Mouse (Mus musculus): ENCODE measurements at regions not wholly inside any gene's neighbourhood (a gene's known extent, or its start where the extent isn't known, plus 50 kb on each side); places are given as distances from the start of the nearest gene placed in this dataset.
A peak's percentile ranks its signal among the peaks of the same experiment; 100 is the strongest.

DNA sequence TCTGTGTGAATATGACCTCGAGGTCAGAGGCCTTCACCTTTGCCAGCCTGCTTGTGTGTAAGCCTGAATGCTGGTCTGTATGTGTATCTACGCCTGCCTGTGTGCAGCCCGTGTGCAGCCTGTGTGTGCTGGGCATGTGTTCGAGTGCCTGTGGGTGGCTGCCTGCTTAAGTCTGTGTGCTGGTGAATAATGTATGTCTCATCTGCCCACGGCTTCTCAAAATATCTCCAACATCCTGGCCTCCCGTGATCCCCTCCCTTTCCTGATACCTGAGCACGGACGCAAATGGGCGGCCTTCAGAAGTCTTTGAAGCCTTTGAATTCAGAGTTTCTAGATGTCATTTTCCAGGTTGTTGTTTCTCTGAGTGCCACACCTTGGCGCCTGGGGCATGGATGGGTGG, 170.1 kb upstream of the Zfp64 start:
- Histone ChIP-seq H3K79me2 (ENCODE audit: control insufficient read depth, insufficient read depth, low read length, poor library complexity) (no peaks in the 10 kb centered on the region), H3K27ac (ENCODE audit: control insufficient read depth, low read depth, low read length) (no peak overlapping the region), H3K27me3 (ENCODE audit: control insufficient read depth in 1 of 2, insufficient read depth in 2 of 2, low read length in 2 of 2) (no peaks in the 10 kb centered on the region), H3K9ac (ENCODE audit: control insufficient read depth, low read depth, low read length, poor library complexity, severe bottlenecking) (no peak overlapping the region), H3K4me3 (ENCODE audit: control insufficient read depth in 1 of 2, insufficient read depth in 1 of 2, low read depth in 2 of 2, low read length in 2 of 2) (no peak overlapping the region), H3K9me3 (replicated peaks; ENCODE audit: insufficient read depth, low read length) (no peaks in the 10 kb centered on the region), H3K4me1 (ENCODE audit: control insufficient read depth in 1 of 2, insufficient read depth in 2 of 2, low read length in 2 of 2) (no peaks in the 10 kb centered on the region), H3K36me3 (ENCODE audit: control insufficient read depth in 1 of 2, insufficient read depth in 2 of 2, low read length in 2 of 2) (no peaks in the 10 kb centered on the region)
- TF ChIP-seq EP300 (IDR thresholded peaks at IDR 0.05; ENCODE audit: low read depth in 1 of 2, low read length in 2 of 2) (no peak), GATA1 (IDR thresholded peaks at IDR 0.05; ENCODE audit: low read depth, low read length) (no peak), JUND (IDR thresholded peaks at IDR 0.05; ENCODE audit: low read depth, low read length) (no peak), SMC3 (IDR thresholded peaks at IDR 0.05; ENCODE audit: low read depth, low read length) (no peak), KAT2A (conservative IDR thresholded peaks at IDR 0.05; ENCODE audit: low read depth, low read length) (no peak)
- no peak for DNase-seq (ENCODE audit: low read depth, low spot score)

- H3K4me1 ChIP-seq (ENCODE audit: control insufficient read depth in 1 of 2, insufficient read depth in 2 of 2, low read length in 2 of 2), result no peaks in the 10 kb centered on the region
- H3K27me3 ChIP-seq (ENCODE audit: control insufficient read depth in 1 of 2, insufficient read depth in 2 of 2, low read length in 2 of 2), result no peaks in the 10 kb centered on the region
- H3K9me3 ChIP-seq (replicated peaks; ENCODE audit: insufficient read depth, low read length), result no peaks in the 10 kb centered on the region
- no peak overlapping the region for H3K27ac ChIP-seq (ENCODE audit: control insufficient read depth, low read depth, low read length)
- no peaks in the 10 kb centered on the region for H3K79me2 ChIP-seq (ENCODE audit: control insufficient read depth, insufficient read depth, low read length, poor library complexity)
- no peaks in the 10 kb centered on the region for H3K36me3 ChIP-seq (ENCODE audit: control insufficient read depth in 1 of 2, insufficient read depth in 2 of 2, low read length in 2 of 2)
- no peak for DNase-seq (ENCODE audit: low read depth, low spot score)
- no peak overlapping the region for H3K9ac ChIP-seq (ENCODE audit: control insufficient read depth, low read depth, low read length, poor library complexity, severe bottlenecking)
- TF ChIP-seq POLR2AphosphoS5 (IDR thresholded peaks at IDR 0.05; ENCODE audit: borderline replicate concordance, low read depth, low read length) (no peak), CTCF (IDR thresholded peaks at IDR 0.05 in 2 of 3, conservative IDR thresholded peaks at IDR 0.05 in 1 of 3; ENCODE audit: control insufficient read depth in 1 of 3, insufficient read depth in 1 of 3, low read depth in 2 of 3, low read length in 3 of 3, poor library complexity in 1 of 3, severe bottlenecking in 1 of 3) (peak in 1 of 3 experiments; percentile 48; a peak in 4 of 6 replicates), ZKSCAN1 (IDR thresholded peaks at IDR 0.05; ENCODE audit: low read depth, low read length) (no peak)
- H3K4me3 ChIP-seq (ENCODE audit: control insufficient read depth in 1 of 2, insufficient read depth in 1 of 2, low read depth in 2 of 2, low read length in 2 of 2), result no peak overlapping the region
Measured at GRCm38 (mm10) chr2:169122887-169123286, 167.5 kb upstream of the Zfp64 start.

DNA sequence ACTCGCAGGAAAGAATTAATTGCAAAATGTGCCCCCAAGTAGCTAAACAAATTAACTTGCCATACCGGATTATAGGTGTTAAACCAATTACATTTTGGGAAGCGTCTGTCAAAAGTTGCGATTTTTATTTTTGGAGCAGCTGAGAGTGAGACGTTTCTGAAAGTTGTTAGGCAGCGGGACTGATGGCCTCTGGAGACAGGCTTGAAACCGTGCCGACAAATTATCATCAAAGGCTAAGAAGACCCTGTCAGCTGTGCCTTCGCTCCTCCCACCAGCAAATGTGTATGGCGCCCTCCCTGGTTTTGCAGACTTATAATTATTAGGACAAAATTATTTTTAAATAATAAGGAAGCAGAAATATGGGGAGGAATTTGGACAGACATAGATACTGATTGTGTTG, 161.5 kb upstream of the Zfp64 start:
- Histone ChIP-seq H3K36me3 (ENCODE audit: control insufficient read depth in 1 of 2, insufficient read depth in 2 of 2, low read length in 2 of 2) (no peaks in the 10 kb centered on the region), H3K79me2 (ENCODE audit: control insufficient read depth, insufficient read depth, low read length, poor library complexity) (no peaks in the 10 kb centered on the region)

More for the DNA sequence above, 161.5 kb upstream of the Zfp64 start:
- H3K9ac ChIP-seq (ENCODE audit: control insufficient read depth, low read depth, low read length, poor library complexity, severe bottlenecking), result no peak overlapping the region
- no peaks in the 10 kb centered on the region for H3K27me3 ChIP-seq (ENCODE audit: control insufficient read depth in 1 of 2, insufficient read depth in 2 of 2, low read length in 2 of 2)
- H3K4me3 ChIP-seq (ENCODE audit: control insufficient read depth in 1 of 2, insufficient read depth in 1 of 2, low read depth in 2 of 2, low read length in 2 of 2), result no peak overlapping the region
- H3K27ac ChIP-seq (ENCODE audit: control insufficient read depth, low read depth, low read length), result no peak overlapping the region
- no peaks in the 10 kb centered on the region for H3K9me3 ChIP-seq (replicated peaks; ENCODE audit: insufficient read depth, low read length)
- TF ChIP-seq MAZ (IDR thresholded peaks at IDR 0.05; ENCODE audit: low read depth, low read length) (no peak), NELFE (IDR thresholded peaks at IDR 0.05; ENCODE audit: low read depth, low read length) (no peak), KAT2A (conservative IDR thresholded peaks at IDR 0.05; ENCODE audit: low read depth, low read length) (no peak), CHD1 (IDR thresholded peaks at IDR 0.05; ENCODE audit: low read depth, low read length) (no peak), ETS1 (IDR thresholded peaks at IDR 0.05; ENCODE audit: low read depth, low read length) (no peak), UBTF (IDR thresholded peaks at IDR 0.05; ENCODE audit: borderline replicate concordance, insufficient read depth, low read depth, low read length) (no peak), POLR2A (IDR thresholded peaks at IDR 0.05; ENCODE audit: control insufficient read depth in 1 of 2, insufficient read depth in 1 of 2, low read depth in 1 of 2, low read length in 2 of 2, poor library complexity in 1 of 2) (no peak)
- no peak for DNase-seq (ENCODE audit: low read depth, low spot score)
- H3K4me1 ChIP-seq (ENCODE audit: control insufficient read depth in 1 of 2, insufficient read depth in 2 of 2, low read length in 2 of 2), result no peaks in the 10 kb centered on the region

Data from MEL (cell line).